Mouse (Mus musculus): Measurements from ENCODE around the gene AW549877. TPM values are rescaled to one million over a fixed set of nuclear protein-coding genes. Genes with fewer than 3 reads are reported as not detected.

Gene AW549877
- polyA plus RNA-seq, 1 experiment from 2014 or later, result 34.7 TPM

DNA sequence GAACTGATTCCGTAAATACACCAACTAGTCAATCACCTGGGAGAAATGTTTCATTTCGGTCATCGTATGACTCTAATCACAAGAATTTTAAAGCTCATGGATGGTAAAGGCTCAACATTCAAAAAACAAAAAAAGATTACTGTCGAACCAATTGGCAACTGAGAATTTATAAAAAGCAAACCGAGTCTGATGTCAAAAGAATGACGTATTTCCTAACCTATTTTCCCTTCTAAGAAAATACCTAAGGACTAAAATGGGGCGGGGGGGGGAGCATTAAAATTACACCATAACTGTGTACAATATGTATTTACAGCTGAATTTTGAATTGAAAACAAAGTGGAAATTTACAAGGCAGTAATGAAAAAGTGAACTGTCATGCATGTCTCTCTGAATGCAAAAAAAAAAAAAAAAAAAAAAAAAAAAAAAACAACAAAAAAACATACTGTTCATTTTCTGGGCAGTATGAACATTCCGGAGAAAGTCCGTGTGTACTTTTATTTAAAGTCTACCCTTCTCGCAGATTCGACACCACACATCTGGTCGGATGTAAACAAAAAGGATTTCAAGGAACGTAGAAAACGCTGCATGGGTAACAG, 594 bp downstream of the AW549877 start:
- 21% methylated on average over 14 of the region's 14 CpGs for WGBS
- peaks cover 7% of the 10 kb centered on the region; the same call in 1 of the 2 replicates for H3K4me1 ChIP-seq (replicated peaks; ENCODE audit: control insufficient read depth, insufficient read depth, low read length)
- H3K4me3 ChIP-seq (ENCODE audit: low read length), result peak overlapping the region; percentile 88
- H3K9me3 ChIP-seq (ENCODE audit: control insufficient read depth, low read length), result no peaks in the 10 kb centered on the region
- H3K36me3 ChIP-seq (ENCODE audit: control insufficient read depth, insufficient read depth, low read length), result peaks cover 15% of the 10 kb centered on the region
- H3K9ac ChIP-seq (ENCODE audit: low read length), result peak overlapping the region; percentile 92
- H3K27ac ChIP-seq (ENCODE audit: low read length), result peak overlapping the region; percentile 97
- no peak for ATAC-seq (ENCODE audit: low read depth)
- H3K4me2 ChIP-seq (ENCODE audit: low read depth, low read length), result peak overlapping the region; percentile 50
- H3K27me3 ChIP-seq (ENCODE audit: control insufficient read depth, insufficient read depth, low read depth, low read length), result no peaks in the 10 kb centered on the region

DNA sequence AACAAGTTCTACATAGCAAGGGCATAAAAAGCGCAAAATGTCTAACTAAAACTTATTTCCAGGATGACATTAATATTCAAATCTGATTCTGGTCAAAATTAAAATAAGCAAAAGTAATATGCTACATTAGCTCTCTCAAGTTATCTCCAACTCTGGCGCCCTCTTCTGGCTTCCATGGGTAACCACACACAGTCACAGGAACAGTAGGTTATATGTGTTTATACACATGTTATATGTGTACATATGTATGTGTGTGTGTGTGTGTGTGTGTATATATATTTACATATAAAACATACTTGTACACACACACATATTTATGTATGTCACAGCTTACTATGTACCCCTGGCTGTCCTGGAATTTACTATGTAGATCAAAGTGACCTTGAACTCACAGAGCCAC, 7.6 kb downstream of the AW549877 start:
- ATAC-seq (ENCODE audit: low read depth), result no peak
- peaks cover 41% of the 10 kb centered on the region for H3K36me3 ChIP-seq (ENCODE audit: control insufficient read depth, insufficient read depth, low read length)
- H3K4me3 ChIP-seq (ENCODE audit: low read length), result no peak overlapping the region
- H3K27ac ChIP-seq (ENCODE audit: low read length), result no peak overlapping the region
- no peak overlapping the region for H3K4me2 ChIP-seq (ENCODE audit: low read depth, low read length)
- no peaks in the 10 kb centered on the region for H3K9me3 ChIP-seq (ENCODE audit: control insufficient read depth, low read length)
- H3K4me1 ChIP-seq (replicated peaks; ENCODE audit: control insufficient read depth, insufficient read depth, low read length), result no peaks in the 10 kb centered on the region
- no peaks in the 10 kb centered on the region for H3K27me3 ChIP-seq (ENCODE audit: control insufficient read depth, insufficient read depth, low read depth, low read length)
- H3K9ac ChIP-seq (ENCODE audit: low read length), result no peak overlapping the region
- WGBS, result 59% methylated on average over 2 of the region's 2 CpGs

DNA sequence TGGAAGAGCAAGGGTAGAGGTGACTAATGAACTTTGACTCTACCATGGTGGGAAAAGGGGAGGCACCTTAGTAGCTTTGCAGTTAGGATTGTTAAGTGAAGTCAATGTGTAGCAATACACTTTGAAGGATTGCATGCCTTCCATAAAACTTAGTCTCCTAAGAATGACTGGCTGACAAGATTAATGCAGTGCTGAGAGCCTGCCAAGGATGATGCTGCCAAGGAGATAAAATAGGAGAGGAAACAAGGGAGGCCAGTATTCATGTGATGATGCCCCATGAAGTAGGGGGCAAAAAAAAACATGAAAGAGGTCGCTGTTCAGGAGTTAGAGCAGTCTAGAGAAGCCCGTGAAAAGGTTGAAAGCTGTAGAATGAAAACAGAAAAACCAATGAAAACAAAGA, 10.7 kb downstream of the AW549877 start:
- 86% methylated on average over 2 of the region's 2 CpGs for WGBS
- Histone ChIP-seq H3K4me3 (ENCODE audit: low read length) (no peak overlapping the region), H3K9ac (ENCODE audit: low read length) (no peak overlapping the region), H3K4me1 (replicated peaks; ENCODE audit: control insufficient read depth, insufficient read depth, low read length) (peaks cover 2% of the 10 kb centered on the region; the same call in 1 of the 2 replicates), H3K27ac (ENCODE audit: low read length) (no peak overlapping the region), H3K9me3 (ENCODE audit: control insufficient read depth, low read length) (no peaks in the 10 kb centered on the region), H3K27me3 (ENCODE audit: control insufficient read depth, insufficient read depth, low read depth, low read length) (no peaks in the 10 kb centered on the region), H3K4me2 (ENCODE audit: low read depth, low read length) (no peak overlapping the region), H3K36me3 (ENCODE audit: control insufficient read depth, insufficient read depth, low read length) (peaks cover 28% of the 10 kb centered on the region)
- no peak for ATAC-seq (ENCODE audit: low read depth)

DNA sequence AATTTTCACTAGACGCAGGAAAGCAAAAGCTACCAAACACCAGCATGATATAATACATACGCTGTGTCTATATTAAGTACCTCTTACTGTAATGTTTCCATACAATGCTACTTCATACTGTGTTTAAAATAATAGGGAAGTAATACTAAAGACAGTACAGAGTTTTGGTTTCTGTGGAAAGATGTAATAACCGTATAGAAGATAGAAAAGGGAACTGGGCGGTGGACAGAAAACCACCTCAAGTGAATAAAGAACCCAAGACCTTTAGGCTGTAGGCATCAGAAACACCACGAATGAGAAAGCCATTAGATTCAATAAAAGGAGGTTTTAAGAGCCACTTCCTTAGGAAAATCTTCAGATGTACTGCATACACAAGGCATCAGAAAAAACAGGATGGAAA, 12.8 kb downstream of the AW549877 start:
- Histone ChIP-seq H3K9me3 (ENCODE audit: control insufficient read depth, low read length) (no peaks in the 10 kb centered on the region), H3K27me3 (ENCODE audit: control insufficient read depth, insufficient read depth, low read depth, low read length) (no peaks in the 10 kb centered on the region), H3K4me2 (ENCODE audit: low read depth, low read length) (no peak overlapping the region), H3K4me3 (ENCODE audit: low read length) (no peak overlapping the region), H3K27ac (ENCODE audit: low read length) (no peak overlapping the region), H3K9ac (ENCODE audit: low read length) (no peak overlapping the region), H3K4me1 (replicated peaks; ENCODE audit: control insufficient read depth, insufficient read depth, low read length) (peaks cover 5% of the 10 kb centered on the region; the same call in 1 of the 2 replicates), H3K36me3 (ENCODE audit: control insufficient read depth, insufficient read depth, low read length) (peaks cover 21% of the 10 kb centered on the region)
- WGBS, result 92% methylated on average over 5 of the region's 5 CpGs
- ATAC-seq (ENCODE audit: low read depth), result no peak

DNA sequence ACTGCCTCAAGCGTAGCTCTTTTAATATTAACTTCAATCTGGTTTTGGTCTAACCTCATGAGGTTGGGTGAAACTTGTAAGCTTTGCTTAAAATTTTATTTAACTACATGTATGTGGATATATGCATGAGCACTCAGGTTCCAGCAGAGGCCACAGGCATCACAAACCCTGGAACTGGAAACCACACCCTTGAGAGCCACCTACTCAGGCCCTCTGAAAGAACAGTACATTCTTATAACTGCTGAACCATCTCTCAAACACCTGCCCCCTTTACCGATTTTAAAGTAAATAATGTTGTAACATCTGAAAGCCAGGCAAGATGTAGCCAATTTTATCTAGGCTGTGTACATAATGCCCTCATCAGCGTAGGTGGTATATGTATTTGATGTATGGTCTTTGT, 15.7 kb downstream of the AW549877 start:
- H3K4me1 ChIP-seq (replicated peaks; ENCODE audit: control insufficient read depth, insufficient read depth, low read length), result peaks cover 5% of the 10 kb centered on the region; the same call in 1 of the 2 replicates
- WGBS, result 47% methylated on average over 3 of the region's 3 CpGs
- H3K9me3 ChIP-seq (ENCODE audit: control insufficient read depth, low read length), result no peaks in the 10 kb centered on the region
- peak overlapping the region; percentile 92 for H3K9ac ChIP-seq (ENCODE audit: low read length)
- H3K36me3 ChIP-seq (ENCODE audit: control insufficient read depth, insufficient read depth, low read length), result peaks cover 8% of the 10 kb centered on the region; the same call in 1 of the 2 replicates
- no peaks in the 10 kb centered on the region for H3K27me3 ChIP-seq (ENCODE audit: control insufficient read depth, insufficient read depth, low read depth, low read length)
- peak overlapping the region; percentile 77 for H3K4me3 ChIP-seq (ENCODE audit: low read length)
- H3K4me2 ChIP-seq (ENCODE audit: low read depth, low read length), result peak overlapping the region; percentile 77
- ATAC-seq (ENCODE audit: low read depth), result 0 out of 2 replicates have a peak, but pooled peaks have one; percentile 16
- H3K27ac ChIP-seq (ENCODE audit: low read length), result peak overlapping the region; percentile 98

DNA sequence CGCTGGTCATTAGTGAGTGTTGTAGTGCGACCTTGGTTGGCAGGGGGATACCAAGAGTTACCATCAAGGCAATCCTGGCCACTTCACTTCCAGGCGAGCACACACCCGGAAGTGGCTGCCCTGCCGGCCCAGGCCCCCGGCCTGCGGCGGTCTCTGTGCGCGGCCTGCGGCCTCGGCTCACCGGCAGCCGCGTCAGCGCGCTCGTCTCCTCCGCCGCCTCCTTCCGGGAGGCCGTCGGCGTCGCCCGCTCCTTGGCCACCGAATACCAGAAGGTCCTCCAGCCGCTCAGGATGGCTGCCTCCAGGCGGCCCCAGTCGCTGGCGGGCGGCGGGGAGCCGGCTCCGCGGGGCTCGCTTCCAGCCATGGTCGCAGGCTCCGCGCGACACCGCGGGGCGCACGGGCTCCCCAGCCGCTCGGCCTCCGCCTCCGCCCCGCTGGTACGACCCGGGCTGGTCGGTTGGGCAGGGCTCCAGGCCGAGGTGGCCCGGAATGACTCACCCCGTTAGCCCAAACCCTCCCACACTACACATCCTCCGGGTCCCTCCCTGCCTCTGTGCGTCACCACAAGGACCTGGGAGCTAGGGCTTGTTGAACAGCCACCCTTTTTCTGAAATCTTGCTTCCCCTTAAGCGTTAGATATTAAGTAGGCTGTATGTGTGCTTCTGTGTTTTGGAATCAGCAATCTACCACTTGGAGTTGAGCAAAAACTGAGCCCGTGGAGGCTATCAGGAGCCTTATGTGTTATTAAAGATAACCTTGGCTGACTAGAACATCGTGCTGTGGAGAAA, 16.3 kb downstream of the AW549877 start, which contains the start of gene Fbxo4:
Gene Fbxo4 (minus strand): TSS at position 513 of the 788 bp plus-strand sequence.
- Histone ChIP-seq H3K4me3 (ENCODE audit: low read length) (peak within 1 kb of the TSS; percentile 77), H3K36me3 (ENCODE audit: control insufficient read depth, insufficient read depth, low read length) (peaks cover 7% of the 10 kb centered on the region; the same call in 1 of the 2 replicates), H3K9me3 (ENCODE audit: control insufficient read depth, low read length) (no peaks in the 10 kb centered on the region), H3K4me1 (replicated peaks; ENCODE audit: control insufficient read depth, insufficient read depth, low read length) (peaks cover 5% of the 10 kb centered on the region; the same call in 1 of the 2 replicates), H3K4me2 (ENCODE audit: low read depth, low read length) (peak within 1 kb of the TSS; percentile 77), H3K27ac (ENCODE audit: low read length) (peak within 1 kb of the TSS; percentile 98), H3K9ac (ENCODE audit: low read length) (peak within 1 kb of the TSS; percentile 92), H3K27me3 (ENCODE audit: control insufficient read depth, insufficient read depth, low read depth, low read length) (no peaks in the 10 kb centered on the region)
- WGBS, result under 1% methylated on average over 53 of the region's 61 CpGs
- peak; percentile 98 for ATAC-seq (ENCODE audit: low read depth)

DNA sequence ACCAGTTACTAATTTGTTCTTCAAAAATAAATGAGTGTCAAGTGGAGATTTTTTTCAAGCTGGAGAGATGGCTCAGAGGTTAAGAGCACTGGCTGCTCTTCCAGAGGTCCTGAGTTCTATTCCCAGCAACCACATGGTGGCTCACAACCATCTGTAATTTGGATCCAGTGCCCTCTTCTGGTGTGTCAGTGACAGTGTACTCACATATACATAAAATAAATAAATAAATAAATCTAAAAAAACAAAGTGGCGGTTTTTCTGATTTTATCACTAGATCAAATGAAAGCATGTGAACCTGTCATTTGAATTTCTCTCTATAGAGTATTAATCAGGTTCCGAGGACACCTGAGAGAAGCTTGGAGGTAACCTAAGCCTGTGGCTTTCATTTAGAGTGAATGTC, 17.3 kb downstream of the AW549877 start:
- 90% methylated on average over 2 of the region's 2 CpGs for WGBS
- Histone ChIP-seq H3K9ac (ENCODE audit: low read length) (no peak overlapping the region), H3K27ac (ENCODE audit: low read length) (no peak overlapping the region), H3K9me3 (ENCODE audit: control insufficient read depth, low read length) (no peaks in the 10 kb centered on the region), H3K4me2 (ENCODE audit: low read depth, low read length) (peak overlapping the region; percentile 77; the same call in 1 of the 2 replicates), H3K27me3 (ENCODE audit: control insufficient read depth, insufficient read depth, low read depth, low read length) (no peaks in the 10 kb centered on the region), H3K4me3 (ENCODE audit: low read length) (no peak overlapping the region), H3K4me1 (replicated peaks; ENCODE audit: control insufficient read depth, insufficient read depth, low read length) (peaks cover 5% of the 10 kb centered on the region; the same call in 1 of the 2 replicates), H3K36me3 (ENCODE audit: control insufficient read depth, insufficient read depth, low read length) (0 out of 2 replicates have a peak, but pooled peaks cover 7% of the 10 kb centered on the region)
- ATAC-seq (ENCODE audit: low read depth), result no peak

DNA sequence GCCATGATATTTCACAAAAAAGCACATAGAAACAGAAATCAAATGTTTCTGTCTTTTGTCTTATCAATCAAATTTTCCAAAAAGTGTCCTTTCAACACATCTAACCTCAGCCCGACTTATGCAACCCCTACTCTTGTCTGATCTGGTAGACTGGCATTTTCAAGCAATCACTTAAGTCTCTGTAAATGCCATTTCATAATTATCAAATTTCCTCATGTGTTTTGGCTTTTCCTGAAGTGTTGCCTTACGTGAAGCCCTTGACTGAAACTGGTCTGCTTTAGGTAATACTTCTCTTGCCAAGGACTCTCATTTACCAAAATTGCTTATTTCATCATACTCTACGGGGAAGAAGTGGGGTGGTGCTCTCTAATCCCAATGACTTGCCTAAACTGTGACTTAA, 22.2 kb downstream of the AW549877 start:
- no peaks in the 10 kb centered on the region for H3K4me1 ChIP-seq (replicated peaks; ENCODE audit: control insufficient read depth, insufficient read depth, low read length)
- H3K4me3 ChIP-seq (ENCODE audit: low read length), result no peak overlapping the region
- H3K27me3 ChIP-seq (ENCODE audit: control insufficient read depth, insufficient read depth, low read depth, low read length), result no peaks in the 10 kb centered on the region
- 81% methylated on average over 3 of the region's 3 CpGs for WGBS
- no peak for ATAC-seq (ENCODE audit: low read depth)
- H3K27ac ChIP-seq (ENCODE audit: low read length), result no peak overlapping the region
- H3K9ac ChIP-seq (ENCODE audit: low read length), result no peak overlapping the region
- no peak overlapping the region for H3K4me2 ChIP-seq (ENCODE audit: low read depth, low read length)
- H3K36me3 ChIP-seq (ENCODE audit: control insufficient read depth, insufficient read depth, low read length), result 0 out of 2 replicates have a peak, but pooled peaks cover 3% of the 10 kb centered on the region
- H3K9me3 ChIP-seq (ENCODE audit: control insufficient read depth, low read length), result no peaks in the 10 kb centered on the region

DNA sequence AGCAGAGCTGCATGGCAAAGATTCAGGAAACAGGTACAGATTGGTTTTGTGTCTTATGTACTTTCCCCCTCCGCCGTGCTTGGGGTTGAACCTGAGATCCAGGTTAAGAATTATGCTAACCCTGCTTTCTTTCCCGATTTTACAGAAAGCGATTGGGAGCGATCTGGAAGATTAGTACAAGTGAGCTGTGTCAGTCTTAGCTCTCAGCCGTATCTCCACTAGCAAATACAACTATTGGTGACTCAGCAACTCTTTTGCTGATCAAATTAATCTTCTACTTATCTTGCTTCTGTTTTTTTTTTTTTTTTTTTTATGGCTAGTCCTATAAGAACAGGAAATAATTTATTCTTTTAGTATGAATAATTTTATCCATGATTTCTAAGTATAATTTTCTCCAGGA, 25.4 kb downstream of the AW549877 start:
- Histone ChIP-seq H3K9ac (ENCODE audit: low read length) (no peak overlapping the region), H3K4me2 (ENCODE audit: low read depth, low read length) (no peak overlapping the region), H3K9me3 (ENCODE audit: control insufficient read depth, low read length) (no peaks in the 10 kb centered on the region), H3K27ac (ENCODE audit: low read length) (no peak overlapping the region), H3K4me1 (replicated peaks; ENCODE audit: control insufficient read depth, insufficient read depth, low read length) (no peaks in the 10 kb centered on the region), H3K36me3 (ENCODE audit: control insufficient read depth, insufficient read depth, low read length) (0 out of 2 replicates have a peak, but pooled peaks cover 3% of the 10 kb centered on the region), H3K27me3 (ENCODE audit: control insufficient read depth, insufficient read depth, low read depth, low read length) (no peaks in the 10 kb centered on the region), H3K4me3 (ENCODE audit: low read length) (no peak overlapping the region)
- 92% methylated on average over 6 of the region's 6 CpGs for WGBS
- ATAC-seq (ENCODE audit: low read depth), result no peak

Data from lung, embryonic 16.5 days (tissue).